Mouse (Mus musculus) c-Kit-positive CD71-positive TER-119-positive erythroid progenitor cells, embryonic 14.5 days (primary cell): Measurements from ENCODE around the gene Atxn2.
"Not testable (repeated sequence)": the region's sequence is repeated elsewhere in the genome, so short reads cannot be mapped to it uniquely, and the experiment has no call there.

Experiments
- DNase-seq: peaks from one replicate; pipeline ENCODE4 v3.0.0-alpha.2; 2013; ENCODE audit warnings: low spot score

Gene Atxn2

GRCm38 (mm10) chr5:121711174-121711927 lies at the start of gene Atxn2:
Atxn2 (plus strand) TSS chr5:121711337.
- peak; percentile 68 for DNase-seq

DNA sequence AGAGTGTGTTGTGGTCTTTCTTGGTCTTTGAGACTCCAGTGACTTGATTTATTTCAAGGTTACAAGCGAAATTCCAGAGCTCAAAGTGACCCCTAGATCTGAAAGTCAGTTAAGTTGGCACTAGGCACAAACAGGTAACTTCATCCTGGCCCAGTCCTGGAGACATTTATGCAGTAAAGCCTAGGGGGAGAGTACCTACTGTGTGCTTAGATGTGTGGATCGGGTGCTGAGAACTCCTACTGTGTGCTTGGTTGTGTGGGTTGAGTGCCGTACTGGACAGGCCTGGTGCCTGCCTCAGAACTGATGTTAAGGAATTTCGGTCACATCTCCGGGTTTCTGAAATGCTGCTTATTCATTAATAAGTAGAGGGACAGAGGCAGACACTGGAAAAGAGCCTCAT lies 49.6 kb upstream of the Atxn2 start:
- DNase-seq, result no peak

GRCm38 (mm10) chr5:121663456-121663855 lies 47.7 kb upstream of the Atxn2 start:
- DNase-seq, result no peak

GRCm38 (mm10) chr5:121664078-121664477 lies 47.1 kb upstream of the Atxn2 start:
- no peak for DNase-seq

- no peak for DNase-seq
These were observed 46.2 kb upstream of the Atxn2 start for GRCm38 (mm10) chr5:121664971-121665370.

DNA sequence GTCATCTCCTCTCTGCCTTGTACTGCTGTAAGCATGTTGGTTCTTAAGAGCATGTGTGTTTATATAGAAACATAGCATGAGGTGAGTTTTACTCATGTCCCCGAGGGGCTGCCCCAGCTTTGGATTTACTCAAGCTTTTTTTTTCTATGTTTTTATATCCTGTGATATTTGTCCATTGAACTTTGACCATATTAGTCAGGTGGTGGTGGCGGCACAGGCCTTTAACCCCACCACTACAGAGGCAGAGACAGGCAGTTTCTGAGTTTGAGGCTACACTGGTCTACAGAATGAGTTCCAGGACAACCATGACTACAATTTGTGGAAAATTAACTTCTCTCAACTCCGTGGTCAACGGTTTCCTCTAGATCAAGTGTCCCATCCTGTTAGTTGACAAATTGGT lies 44.1 kb upstream of the Atxn2 start:
- no peak for DNase-seq

- no peak for DNase-seq
These were observed 42.7 kb upstream of the Atxn2 start for GRCm38 (mm10) chr5:121668411-121668810.

GRCm38 (mm10) chr5:121670412-121670811 lies 40.7 kb upstream of the Atxn2 start:
- peak; percentile 33 for DNase-seq

DNA sequence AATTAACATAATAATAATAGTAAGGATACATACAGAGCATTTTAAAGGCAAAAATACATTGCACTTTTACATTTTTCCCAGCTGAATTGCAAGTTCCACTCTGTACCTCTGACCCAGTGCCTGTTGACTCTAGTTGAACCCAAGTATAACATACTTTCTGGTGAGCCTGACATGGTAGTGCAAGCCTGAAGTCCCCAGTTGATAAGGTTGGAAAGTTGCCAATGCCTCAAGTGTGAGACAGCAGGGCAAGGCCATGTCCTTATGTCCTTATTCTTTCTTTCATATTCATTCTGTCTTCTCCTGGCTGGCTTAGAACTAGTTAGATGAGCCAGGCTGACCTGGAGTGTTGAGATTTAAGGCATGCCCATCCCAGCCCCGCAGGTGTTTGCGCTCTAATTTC lies 28.9 kb upstream of the Atxn2 start:
- no peak for DNase-seq

- DNase-seq, result no peak
These were observed 25.6 kb upstream of the Atxn2 start for GRCm38 (mm10) chr5:121685495-121685894.

- DNase-seq, result no peak
These were observed 24.8 kb upstream of the Atxn2 start for GRCm38 (mm10) chr5:121686113-121686898.

DNA sequence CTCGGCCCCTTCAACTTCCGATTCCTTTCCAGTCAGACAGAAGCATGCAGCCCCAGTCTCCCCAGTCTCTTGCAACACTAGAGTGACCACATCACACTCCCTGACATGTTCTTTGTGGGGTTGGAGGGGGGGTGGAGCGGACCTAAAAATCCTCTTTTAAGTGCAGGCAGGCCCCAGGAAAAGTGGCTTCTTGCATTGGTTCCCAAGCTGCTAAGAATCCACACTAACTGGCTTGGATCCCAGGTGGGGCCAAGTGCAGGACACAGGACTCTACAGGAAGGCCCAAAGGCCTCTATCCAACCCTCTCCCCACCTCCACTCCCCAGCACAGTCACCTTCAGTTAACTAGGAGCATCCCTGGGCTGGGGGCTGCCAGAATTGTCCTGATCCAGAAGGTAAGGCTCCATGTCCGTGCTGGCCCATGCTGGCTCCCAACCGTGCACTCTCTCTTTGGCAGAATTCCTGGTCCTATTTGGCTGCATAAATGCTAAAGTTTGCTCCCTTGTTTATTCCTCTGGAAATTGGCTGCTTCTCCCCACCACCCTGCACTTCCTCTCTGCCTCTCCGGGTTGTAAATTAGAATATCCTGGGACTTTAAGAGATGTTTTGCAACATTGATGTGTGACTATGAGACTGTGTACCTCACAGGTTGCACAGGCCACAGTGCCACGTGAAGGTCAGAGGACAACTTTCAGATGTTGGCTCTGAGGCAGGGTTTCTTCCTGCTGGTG lies 20.5 kb upstream of the Atxn2 start:
- no peak for DNase-seq

GRCm38 (mm10) chr5:121691436-121691835 lies 19.7 kb upstream of the Atxn2 start:
- DNase-seq, result not testable (repeated sequence)

DNA sequence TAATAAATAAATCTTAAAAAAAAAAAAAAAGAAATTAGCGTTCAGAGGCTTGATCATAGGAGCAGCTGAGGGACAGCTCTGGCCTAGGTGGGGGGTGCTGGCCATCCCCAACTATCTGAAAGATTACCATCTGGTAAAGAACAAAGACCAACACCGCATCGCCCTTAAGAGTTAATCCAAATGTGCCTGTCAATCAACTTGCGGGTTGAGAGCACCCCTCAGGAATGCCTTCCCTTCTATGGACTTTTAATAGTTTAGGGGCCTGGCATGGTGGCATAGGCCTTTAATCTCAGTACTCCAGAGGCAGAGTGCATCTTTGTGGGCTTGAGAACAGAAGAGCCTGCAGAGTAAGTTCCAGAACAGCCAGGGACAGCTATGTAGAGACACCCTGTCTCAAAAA lies 18.2 kb upstream of the Atxn2 start:
- DNase-seq, result no peak

DNA sequence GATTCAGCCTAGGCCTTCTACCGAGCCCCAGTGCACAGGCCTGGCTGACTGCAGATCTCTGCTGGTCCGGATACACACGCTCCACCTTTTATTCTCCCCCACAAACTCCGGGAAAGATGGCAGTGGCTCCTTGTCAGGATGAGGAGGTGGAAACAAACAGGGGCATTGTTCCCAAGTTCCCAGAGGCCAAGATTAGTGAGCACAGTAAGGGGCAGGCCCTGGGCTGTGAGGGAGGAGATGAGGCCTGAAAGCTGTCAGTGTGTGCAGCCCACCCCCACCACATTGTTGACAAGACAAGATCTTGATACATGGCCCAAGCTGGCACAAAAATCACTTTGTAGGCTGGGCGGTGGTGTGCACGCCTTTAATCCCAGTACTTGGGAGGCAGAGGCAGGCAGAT lies 14.4 kb upstream of the Atxn2 start:
- DNase-seq, result no peak

DNA sequence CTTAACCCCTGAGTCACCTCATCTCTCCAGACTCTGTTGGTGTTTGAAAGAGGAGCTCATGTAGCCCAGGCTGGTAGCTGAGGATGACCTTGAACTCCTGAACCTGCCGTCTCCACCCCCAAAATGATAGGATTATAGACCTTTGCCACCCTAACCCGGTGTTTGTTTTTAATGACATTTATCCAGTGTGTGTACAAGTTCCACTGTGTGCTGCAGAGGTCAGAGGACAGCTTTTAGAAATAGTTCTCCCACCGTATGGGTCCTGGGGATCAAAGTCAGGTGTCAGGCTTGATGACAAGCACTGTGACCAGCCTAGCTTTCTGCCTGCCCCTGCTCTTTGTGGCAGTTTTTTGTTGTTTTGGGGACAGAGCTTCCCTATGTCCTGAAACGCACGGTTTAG lies 11.2 kb upstream of the Atxn2 start:
- no peak for DNase-seq

DNA sequence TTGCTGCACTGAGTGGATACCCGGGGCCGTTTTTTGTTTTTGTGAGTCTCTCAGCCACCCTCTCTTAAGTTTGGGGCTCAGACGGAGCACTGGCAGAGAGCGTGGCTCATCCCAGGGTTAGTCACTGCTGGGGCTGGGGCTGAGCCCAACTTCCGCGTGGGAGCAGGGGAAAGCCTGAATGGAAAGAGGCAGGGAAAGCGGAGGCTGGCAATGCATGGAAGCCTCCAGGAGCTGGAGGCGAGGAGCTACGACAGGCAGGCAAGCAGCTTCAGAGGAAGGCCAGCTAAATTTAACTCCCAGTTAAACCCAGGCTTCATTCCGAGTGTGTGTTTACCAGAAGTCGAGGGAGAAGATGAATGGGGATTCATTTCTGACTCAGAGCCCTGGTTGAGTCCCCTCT lies 10.6 kb upstream of the Atxn2 start:
- DNase-seq, result no peak

- DNase-seq, result peak; percentile 79
These were observed 9.9 kb upstream of the Atxn2 start for GRCm38 (mm10) chr5:121701111-121701769.

DNA sequence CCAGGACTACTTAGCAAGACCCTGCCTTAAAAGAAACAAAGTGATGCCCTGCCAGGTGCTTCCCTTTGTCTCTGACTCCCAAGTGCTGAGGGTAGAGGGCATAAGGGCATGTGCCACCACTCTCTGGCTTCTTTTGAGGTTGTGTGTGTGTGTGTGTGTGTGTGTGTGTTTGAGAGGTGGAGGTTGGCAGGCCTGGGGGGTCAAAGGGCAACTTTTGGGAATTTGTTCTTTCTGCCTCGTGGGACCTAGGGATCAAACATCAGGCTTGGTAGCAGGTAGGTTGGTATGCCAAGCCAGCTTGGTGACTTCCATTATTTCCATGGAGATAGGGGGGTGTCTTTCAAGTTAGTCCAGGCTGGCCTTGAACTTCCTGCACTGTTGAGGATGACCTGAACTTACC lies 7.8 kb upstream of the Atxn2 start:
- DNase-seq, result no peak

DNA sequence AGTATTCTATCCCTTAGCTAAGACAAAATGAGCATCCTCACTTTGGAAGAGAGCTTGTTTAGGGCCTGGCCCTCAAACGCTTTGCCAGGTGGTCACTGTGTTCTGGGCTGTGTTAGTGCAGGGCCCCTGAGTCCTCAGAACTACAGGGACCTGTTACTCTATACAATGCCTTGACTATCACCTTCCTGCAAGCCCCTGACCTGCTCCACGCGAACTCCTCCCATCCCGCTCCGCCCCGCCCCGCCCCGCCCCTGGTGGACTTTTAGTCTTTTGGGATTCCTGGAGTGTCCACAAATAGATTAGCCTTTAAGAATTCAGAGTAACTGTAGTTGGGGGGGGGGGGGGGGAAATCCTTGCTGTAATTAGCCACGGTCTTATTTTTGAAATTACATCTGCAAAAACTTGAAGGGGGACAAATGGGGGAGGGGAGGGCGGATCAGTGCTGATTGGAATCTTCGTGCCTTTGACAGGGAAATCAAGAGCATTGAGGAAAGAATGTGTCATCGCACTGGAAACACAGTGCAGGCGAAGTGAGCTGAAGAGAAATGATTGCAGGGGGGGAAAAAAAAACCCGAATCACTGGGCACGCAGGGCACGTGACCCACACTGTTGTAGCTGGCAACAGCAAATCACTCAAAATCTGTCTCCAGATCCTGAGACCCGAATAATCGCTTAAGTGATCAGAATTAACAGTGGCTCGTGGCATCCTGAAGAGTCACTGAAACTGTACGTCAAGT lies 6.5 kb upstream of the Atxn2 start:
- no peak for DNase-seq

DNA sequence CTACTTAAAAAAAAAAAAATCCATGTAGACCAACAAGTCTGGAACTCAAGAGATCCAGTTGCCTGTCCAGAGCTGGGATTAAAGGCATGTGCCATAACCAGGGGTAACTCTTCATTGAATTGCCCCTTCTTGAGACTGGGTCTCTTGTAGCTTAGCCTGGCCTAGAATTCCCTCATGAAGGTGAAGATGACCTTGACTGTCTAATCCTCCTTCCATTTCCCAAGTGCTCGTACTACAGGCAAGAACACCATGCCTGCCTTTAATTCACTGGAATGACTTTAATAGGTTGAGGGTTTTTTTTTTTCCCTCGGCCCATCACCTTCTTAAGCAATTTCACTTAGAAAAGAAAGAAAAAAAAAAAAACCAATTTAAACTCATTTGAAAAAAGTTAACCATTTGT lies 735 bp upstream of the Atxn2 start:
- no peak for DNase-seq

- no peak for DNase-seq
These were observed 325 bp upstream of the Atxn2 start for GRCm38 (mm10) chr5:121710851-121711173.
